Mouse (Mus musculus) cortical plate, adult 2 months (tissue): Measurements from ENCODE around the gene Il17rc.

ENCODE experiments used
- CTCF ChIP-seq: fragments of 200-500 bp; IDR thresholded peaks from 2 replicates; pipeline ENCODE4 v1.5.1; 2011; ENCODE audit warnings: mild to moderate bottlenecking, control low read depth, low read length; ENCODE audit not compliant: insufficient read depth; ENCODE audit errors: extremely low read depth
- POLR2A ChIP-seq: fragments of 200-500 bp; IDR thresholded peaks from 2 replicates; pipeline ENCODE4 v1.6.1; 2011; ENCODE audit warnings: mild to moderate bottlenecking, low read length, control low read depth; ENCODE audit not compliant: insufficient read depth; ENCODE audit errors: extremely low read depth

DNA sequence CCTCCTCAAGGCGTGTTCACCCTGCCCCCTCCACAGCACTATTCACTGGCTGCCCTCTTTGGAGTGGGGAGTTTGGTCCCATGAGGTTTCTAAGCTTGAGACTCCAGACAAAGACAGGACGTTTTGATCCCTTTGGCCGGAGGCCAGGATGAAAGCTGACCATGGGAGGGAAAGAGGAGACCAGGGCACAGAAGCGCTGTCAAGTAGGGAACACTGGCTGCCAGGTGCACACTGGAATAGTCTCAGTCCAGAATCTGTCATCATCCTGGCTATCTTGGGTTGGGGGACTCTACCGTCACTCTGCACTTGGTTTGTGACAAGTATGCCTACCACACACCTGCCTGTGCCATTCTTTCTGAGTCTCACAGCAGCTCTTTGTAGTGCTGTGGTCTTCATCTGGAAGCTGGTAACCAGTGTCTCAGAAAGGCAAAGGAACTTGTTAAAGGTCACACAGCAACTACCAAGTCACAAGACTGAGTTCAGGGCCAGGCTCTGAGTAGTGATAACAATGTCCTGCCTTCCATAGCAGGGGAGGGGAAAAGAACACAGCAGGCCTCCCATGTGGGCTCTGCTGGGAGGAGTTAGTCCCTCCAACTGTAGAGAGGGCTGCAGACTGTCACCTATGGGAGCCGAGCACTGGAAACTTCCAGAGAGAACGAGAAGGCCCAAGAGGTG is 37.2 kb downstream of the Il17rc start:
- TF ChIP-seq CTCF: no peak
- TF ChIP-seq POLR2A: no peak
